15 mouse cellular contexts compared by ENCODE assay signal in the genomic region with DNA sequence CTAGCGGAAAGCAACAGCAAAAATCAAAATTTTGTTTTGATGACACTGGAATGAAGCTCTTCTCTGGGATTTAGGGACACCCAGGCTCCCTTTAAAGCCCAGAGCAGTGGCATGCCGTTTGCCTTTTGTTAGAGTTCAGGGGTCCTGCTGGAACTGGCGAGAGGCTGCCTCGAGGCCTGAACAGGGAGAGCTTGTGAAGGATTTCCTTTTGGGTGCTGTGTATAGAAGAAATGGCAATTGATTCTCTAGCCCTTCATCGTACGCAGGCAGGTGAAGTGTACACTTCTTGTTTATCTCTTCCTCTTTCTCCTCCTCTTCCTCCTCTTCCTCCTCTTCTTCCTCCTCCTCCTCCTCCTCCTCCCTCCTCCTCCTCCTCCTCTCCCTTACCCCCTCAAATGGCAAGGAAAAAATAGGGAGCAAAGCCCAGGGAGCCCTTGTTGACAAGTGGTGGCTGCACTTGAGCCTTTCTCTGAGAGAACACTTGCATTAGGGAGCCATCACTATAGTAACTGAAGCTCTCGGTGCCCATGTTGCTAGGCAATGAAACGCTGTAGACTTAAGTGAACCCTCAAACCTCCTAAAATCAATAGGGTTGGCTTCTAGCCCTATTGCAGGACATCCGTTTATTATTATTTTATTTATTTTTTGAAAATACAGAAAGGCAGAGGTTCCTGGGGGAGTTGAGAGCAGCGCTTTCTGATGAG.
DNase-seq lines count a peak whose midpoint lies in the region; ATAC-seq and TF ChIP-seq lines count a peak whose summit lies in the region.
"Had no signal": no experiment of that assay in that cellular context is flagged by ENCODE, and none has a peak within 500 bp of the region (broad histone marks: within the 10 kb centered on the region; RNA-seq: fewer than 3 reads in every experiment).

No protein-coding gene starts in this region.

- no peak for TF ChIP-seq EP300 in stomach, postnatal 0 days (optimal IDR thresholded peaks at IDR 0.05)

- H3K9me3 ChIP-seq in forebrain, embryonic 12.5 days: no peaks in the 10 kb centered on the region
- H3K9me3 ChIP-seq in hindbrain, embryonic 13.5 days: no peaks in the 10 kb centered on the region
- no peaks in the 10 kb centered on the region for H3K9me3 ChIP-seq in midbrain, embryonic 15.5 days
- no peaks in the 10 kb centered on the region for H3K9me3 ChIP-seq in stomach, postnatal 0 days (ENCODE audit: control insufficient read depth, low read length)

- H3K4me2 ChIP-seq in forebrain, embryonic 12.5 days: no peak overlapping the region
- H3K4me2 ChIP-seq in hindbrain, embryonic 13.5 days: no peak overlapping the region
- H3K4me2 ChIP-seq in midbrain, embryonic 15.5 days: no peak overlapping the region
- H3K4me2 ChIP-seq in stomach, postnatal 0 days (replicated peaks; ENCODE audit: low read depth): no peak overlapping the region

- peak; percentile 7 for DNase-seq in layer of hippocampus, adult 11-12 months (ENCODE audit: low spot score)
- DNase-seq in layer of hippocampus, postnatal 36 days: no peak
- no peak for DNase-seq in lung, postnatal 4 days
- no peak for DNase-seq in stomach, postnatal 0 days (ENCODE audit: low spot score)
- DNase-seq in heart, adult 11 months: no peak
- DNase-seq: adrenal gland, postnatal 10 days; heart, adult 2 months; heart, postnatal 36 days; kidney, adult 8-10 months; left cerebral cortex, postnatal 4 days; right cerebral cortex, postnatal 25 days had no signal

- 0 out of 2 replicates have a peak, but pooled peaks cover 7% of the 10 kb centered on the region for H3K36me3 ChIP-seq in forebrain, embryonic 12.5 days (replicated peaks)
- H3K36me3 ChIP-seq in hindbrain, embryonic 13.5 days: peaks cover 9% of the 10 kb centered on the region; the same call in 1 of the 2 replicates
- no peaks in the 10 kb centered on the region for H3K36me3 ChIP-seq in midbrain, embryonic 15.5 days (replicated peaks)
- H3K36me3 ChIP-seq in stomach, postnatal 0 days (ENCODE audit: control insufficient read depth, insufficient read depth, low read length): peaks cover 4% of the 10 kb centered on the region; the same call in 1 of the 2 replicates

- H3K27ac ChIP-seq in forebrain, embryonic 12.5 days: peak overlapping the region; percentile 58; the same call in 1 of the 2 replicates
- peak overlapping the region; percentile 52; the same call in 1 of the 2 replicates for H3K27ac ChIP-seq in hindbrain, embryonic 13.5 days
- H3K27ac ChIP-seq in midbrain, embryonic 15.5 days: peak overlapping the region; percentile 70
- H3K27ac ChIP-seq in stomach, postnatal 0 days (replicated peaks): no peak overlapping the region
- H3K27ac ChIP-seq: heart, adult 2 months; liver, embryonic 14.5 days had no signal

- TF ChIP-seq CTCF in stomach, postnatal 0 days (IDR thresholded peaks at IDR 0.05; ENCODE audit: low read depth): no peak

- ATAC-seq in forebrain, embryonic 12.5 days (ENCODE audit: low FRiP score): peak; percentile 63; the same call in 1 of the 2 replicates
- 0 out of 2 replicates have a peak, but pooled peaks have one; percentile 67 for ATAC-seq in hindbrain, embryonic 13.5 days (ENCODE audit: low FRiP score)
- peak; percentile 88 for ATAC-seq in midbrain, embryonic 15.5 days (replicated peaks)
- ATAC-seq in stomach, postnatal 0 days (ENCODE audit: low FRiP score, low TSS enrichment): no peak

- H3K4me3 ChIP-seq in forebrain, embryonic 12.5 days (replicated peaks): no peak overlapping the region
- no peak overlapping the region for H3K4me3 ChIP-seq in hindbrain, embryonic 13.5 days
- no peak overlapping the region for H3K4me3 ChIP-seq in midbrain, embryonic 15.5 days
- no peak overlapping the region for H3K4me3 ChIP-seq in stomach, postnatal 0 days (ENCODE audit: low read depth, low read length)
- H3K4me3 ChIP-seq: heart, adult 2 months had no signal

- peaks cover 3% of the 10 kb centered on the region; the same call in 1 of the 2 replicates for H3K4me1 ChIP-seq in forebrain, embryonic 12.5 days
- peaks cover 8% of the 10 kb centered on the region for H3K4me1 ChIP-seq in hindbrain, embryonic 13.5 days (replicated peaks)
- H3K4me1 ChIP-seq in midbrain, embryonic 15.5 days: peaks cover 14% of the 10 kb centered on the region
- no peaks in the 10 kb centered on the region for H3K4me1 ChIP-seq in stomach, postnatal 0 days (replicated peaks; ENCODE audit: control insufficient read depth, insufficient read depth)

- no peak overlapping the region for H3K9ac ChIP-seq in forebrain, embryonic 12.5 days
- no peak overlapping the region for H3K9ac ChIP-seq in hindbrain, embryonic 13.5 days
- no peak overlapping the region for H3K9ac ChIP-seq in midbrain, embryonic 15.5 days
- no peak overlapping the region for H3K9ac ChIP-seq in stomach, postnatal 0 days (ENCODE audit: low read length)
- H3K9ac ChIP-seq: liver, embryonic 14.5 days had no signal

- no peaks in the 10 kb centered on the region for H3K27me3 ChIP-seq in forebrain, embryonic 12.5 days
- H3K27me3 ChIP-seq in hindbrain, embryonic 13.5 days: no peaks in the 10 kb centered on the region
- H3K27me3 ChIP-seq in midbrain, embryonic 15.5 days (replicated peaks): no peaks in the 10 kb centered on the region
- H3K27me3 ChIP-seq in stomach, postnatal 0 days (ENCODE audit: control insufficient read depth, insufficient read depth, low read length): no peaks in the 10 kb centered on the region

- 63% methylated on average over 10 of the region's 10 CpGs for WGBS in forebrain, embryonic 12.5 days
- 64% methylated on average over 10 of the region's 10 CpGs for WGBS in hindbrain, embryonic 13.5 days
- 54% methylated on average over 10 of the region's 10 CpGs for WGBS in midbrain, embryonic 15.5 days
- WGBS in stomach, postnatal 0 days: 79% methylated on average over 10 of the region's 10 CpGs
